Mouse (Mus musculus): Measurements from ENCODE around the gene Tut7.

DNA sequence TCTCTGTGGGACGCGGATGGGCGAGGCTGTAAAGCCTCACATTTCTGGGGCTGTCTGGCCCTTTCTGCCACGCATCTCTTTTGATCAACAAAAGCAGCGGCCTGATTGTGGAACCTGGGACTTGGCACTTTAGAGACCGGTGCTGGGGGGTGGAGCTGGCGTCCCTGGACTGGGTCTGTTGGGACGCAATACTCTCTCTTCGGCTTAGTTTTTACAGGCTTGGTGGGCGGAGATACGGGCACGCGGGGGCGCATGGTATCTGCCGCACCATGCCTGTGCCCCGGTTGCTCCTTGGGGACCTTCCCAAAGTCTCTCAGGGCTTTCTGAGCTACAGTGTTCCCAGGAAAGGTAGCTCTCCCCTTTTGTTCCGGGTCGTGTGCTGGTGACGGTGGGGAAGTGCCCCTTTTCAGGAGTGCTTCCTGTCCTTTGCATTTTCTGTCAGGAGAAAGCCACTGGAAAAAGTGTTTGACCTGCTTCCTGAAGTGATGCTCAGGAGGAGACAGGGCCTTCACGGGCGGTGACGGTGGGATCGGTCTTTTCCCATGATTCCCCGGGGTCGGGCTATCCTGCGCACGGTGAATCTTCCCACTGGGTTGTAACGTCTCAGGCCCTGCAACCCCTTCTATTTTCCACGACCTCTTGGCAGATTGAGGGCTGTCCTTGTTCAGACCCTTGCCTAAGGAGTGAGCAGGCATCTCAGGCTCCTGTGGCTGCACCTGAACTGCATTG lies 96.6 kb downstream of the Tut7 start:
- TF ChIP-seq CTCF (IDR thresholded peaks at IDR 0.05; ENCODE audit: low read depth) (no peak), EP300 (IDR thresholded peaks at IDR 0.05; ENCODE audit: low read depth) (no peak)

Measured in liver, embryonic 14.5 days (tissue).